Mouse (Mus musculus) urinary bladder, postnatal 25 days (tissue): ENCODE data around the gene Samd4.
"Not testable (repeated sequence)": the region's sequence is repeated elsewhere in the genome, so short reads cannot be mapped to it uniquely, and the experiment has no call there.

Source experiments
- DNase-seq: peaks from one replicate; pipeline ENCODE4 v3.0.0; 2022; ENCODE audit warnings: low spot score

Gene Samd4

DNA sequence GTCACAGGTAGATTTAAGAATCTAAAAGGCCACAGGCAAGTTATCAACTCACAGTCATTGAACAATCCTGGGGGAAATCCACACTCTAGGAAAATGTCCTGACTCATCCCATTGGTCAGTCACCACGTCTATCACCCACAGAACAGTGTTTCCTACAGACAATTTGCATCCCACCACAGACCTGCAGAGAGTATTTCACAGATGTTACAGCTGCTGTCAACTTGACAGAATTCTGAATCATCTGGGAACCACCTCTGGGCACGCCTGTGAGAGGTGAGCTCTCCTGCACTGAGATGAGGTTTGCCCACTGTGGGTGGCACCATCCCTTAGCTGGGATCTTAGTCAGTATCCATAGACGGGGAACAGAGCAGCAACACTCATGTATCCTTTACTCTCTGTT, 224.8 kb downstream of the Samd4 start:
- DNase-seq, result no peak

DNA sequence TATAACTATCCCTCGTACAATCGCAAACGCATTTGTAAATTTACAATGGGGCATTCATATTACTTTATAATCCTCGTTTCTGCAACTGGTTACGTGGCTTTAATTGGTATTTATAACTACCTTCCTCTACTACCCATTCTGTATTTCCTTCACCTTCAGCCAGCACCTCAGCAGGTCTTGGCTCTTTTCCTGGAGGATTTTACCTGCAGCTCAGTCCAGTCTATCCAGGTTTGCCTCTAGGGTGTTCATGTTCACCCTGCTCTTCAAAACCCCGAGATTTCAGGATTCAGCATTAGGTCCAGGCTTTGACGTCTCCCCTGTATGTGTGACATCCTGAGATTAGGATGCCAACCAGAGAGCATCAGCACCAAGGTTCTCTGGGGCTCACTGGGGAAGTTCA, 227.7 kb downstream of the Samd4 start:
- DNase-seq, result not testable (repeated sequence)

DNA sequence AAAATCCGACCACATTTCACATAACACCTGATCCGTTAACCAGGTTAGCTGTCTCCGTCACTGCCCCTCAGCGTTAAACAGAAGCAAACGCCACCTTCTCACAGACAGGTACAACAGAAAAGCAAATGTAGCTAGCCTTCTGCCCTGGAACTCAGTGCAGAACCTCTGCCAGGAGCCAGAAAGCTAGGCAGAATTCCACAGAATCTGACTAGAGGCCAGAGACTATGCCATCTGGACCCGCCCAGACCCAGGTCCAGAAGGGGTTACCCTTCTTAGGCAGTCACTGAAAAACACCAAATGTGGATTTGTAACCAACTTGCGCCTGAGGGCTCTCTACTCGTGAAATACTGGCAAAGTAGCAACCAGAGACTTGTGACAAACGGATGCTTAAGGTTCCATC, 228.7 kb downstream of the Samd4 start:
- DNase-seq, result no peak

DNA sequence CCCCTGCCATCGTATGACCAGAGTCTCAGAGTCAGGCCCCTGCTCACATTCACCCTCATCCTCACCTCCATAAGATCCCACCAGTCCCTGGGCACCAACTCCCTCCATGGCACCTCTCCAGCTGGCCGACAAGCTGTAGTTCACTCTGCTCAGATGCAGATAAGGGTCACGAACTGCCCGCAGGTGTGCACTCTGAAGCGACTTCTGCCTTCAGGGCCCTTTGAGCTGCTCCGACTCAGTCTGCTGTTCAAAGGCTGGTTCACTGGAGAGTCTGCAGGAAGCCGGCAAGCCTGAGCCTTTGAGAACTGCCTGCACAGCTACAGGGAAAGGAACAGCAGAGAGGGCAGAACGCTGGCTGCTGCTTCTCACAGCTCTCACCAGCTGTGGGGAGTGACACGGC, 232.5 kb downstream of the Samd4 start:
- no peak for DNase-seq

DNA sequence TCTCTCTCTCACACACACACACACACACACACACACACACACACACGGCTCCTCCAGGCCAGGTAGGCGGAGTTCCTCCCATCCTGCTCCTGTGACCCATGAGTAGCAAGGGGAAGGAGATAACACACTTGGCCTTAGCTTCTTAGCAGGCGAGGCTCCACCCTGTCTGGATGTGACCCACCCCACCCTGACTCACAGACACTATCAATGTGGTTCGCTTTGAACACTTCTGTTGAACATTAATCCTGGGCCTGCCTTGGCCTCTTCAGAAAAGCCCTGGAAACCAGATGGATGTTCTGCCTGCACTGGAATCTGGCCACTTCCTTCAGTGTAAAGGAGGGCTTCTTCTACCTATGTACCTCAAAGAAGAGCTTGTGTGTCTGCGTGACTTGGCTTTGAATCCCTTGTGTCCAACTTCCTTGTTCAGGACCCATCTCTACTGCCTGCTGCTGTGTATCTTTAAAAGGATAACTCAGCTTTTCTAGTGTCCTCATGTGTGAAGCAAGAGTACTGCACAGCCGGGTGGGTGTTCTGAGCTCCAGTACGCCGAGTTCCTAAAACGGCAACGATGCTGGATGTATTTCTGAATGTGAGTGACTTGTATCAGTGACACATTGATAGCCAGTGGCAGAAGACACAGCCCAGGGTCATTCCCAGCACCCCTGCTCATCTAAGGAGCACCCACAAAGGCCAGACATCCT, 233.6 kb downstream of the Samd4 start:
- no peak for DNase-seq

DNA sequence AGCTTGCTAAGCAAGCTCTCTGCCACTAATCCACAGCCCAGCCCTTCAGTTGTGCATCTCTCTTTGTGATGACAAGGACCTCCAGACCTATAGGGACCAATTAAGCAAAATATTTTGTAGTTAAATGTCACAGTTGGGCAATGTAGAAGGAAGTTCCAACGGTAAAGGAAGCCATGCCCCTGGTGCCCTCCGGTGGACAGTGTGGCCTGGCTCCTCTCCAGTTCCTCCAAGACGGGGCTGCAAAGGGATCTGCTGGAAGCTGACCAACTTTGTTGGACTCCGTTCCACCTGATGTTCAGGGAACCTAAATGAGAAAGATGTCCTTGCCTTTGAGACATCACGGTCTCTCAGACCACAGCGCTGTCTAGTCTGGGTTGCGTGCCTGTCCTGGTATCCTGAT, 234.9 kb downstream of the Samd4 start:
- DNase-seq, result no peak

DNA sequence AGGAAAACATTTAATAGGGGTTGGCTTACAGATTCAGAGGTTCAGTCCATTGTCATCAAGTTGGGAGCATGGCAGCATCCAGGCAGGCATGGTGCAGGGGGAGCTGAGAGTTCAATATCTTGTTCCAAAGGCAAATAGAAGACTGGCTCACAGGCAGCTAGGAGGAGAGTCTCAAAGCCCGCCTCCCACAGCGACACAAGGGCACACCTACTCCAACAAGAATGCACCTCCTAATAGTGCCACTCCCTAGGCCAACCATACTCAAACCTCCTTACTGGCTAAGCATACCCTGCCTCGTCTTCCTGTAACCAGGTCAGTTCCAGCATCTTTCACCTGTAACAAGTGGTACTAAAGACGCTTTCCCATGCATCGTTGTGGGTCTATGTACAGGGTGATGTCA, 245.3 kb downstream of the Samd4 start:
- DNase-seq, result no peak

DNA sequence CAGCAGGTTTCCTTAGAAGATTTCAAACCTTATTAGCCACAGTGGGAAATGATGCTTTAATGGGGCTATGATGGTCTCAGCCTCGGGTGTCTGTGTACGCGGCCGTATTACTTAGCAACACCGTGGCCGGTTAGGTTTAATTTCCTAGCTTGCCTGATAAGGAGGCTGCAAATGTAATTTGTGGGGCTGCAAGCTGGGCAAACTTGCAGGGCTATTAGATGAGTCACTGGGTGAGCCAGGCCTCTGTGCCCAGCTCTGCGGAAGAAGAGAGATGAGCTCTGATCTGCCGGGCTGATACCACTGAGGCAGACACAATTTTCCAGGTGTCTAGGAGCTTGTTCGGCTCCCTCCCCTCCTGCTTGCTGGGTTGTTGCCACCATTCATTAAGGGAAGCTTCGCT, 251.3 kb downstream of the Samd4 start:
- DNase-seq, result no peak

DNA sequence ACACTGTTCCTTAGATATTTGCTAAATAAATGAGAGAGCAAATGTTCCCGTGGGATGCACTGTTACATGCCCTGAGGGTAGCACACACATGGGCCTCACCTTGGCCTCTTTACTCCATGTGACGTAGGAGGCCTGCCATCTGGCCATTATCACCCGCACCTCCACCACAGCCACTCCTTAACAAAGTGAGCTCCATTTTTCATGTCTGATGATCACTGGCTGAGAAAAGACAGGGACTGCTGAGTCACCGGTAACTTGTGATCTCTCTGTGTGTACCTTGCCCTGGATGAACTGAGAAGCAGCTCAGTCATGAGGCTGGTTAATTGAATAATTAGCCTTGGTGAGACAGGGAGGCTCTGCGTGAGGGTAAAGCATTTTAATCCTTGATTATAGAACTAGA, 254.0 kb downstream of the Samd4 start:
- DNase-seq, result no peak

DNA sequence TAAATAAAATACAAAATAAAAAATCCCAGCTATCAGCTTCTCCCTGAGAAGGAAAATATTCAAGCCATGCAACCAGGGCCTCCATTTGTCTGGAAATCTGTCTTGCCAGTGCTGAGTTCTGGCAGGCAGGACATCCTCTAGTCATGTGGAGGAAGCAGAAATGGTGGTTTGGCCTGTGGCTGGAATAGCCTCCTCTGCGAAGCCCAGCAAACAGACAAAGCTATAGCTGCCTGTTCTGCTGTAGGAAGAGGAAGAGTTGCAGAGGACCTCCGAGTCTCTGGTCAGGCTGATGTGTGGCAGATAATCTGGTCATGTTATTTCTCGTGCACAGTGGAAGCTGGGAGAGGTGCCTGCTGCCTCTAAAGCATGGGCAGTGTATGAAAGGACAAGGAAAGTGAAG, 256.2 kb downstream of the Samd4 start:
- DNase-seq, result no peak

DNA sequence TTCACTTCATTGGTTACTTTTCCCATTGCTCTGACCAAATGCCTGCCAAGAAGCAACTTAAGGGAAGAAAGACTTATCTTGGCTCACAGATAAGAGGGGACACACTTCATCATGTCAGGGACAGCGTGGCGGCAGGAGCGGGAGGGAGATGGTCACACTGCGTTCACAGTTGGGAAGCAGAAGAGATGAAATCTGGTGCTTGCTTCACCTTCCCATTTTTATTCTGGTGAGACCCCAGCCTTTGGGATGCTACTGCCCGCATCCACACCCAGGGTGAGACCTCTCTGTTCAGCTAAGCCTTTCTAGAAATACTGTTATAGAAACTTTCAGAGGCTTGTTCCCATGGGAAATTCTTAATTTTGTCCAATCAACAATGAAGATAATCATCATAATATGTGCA, 261.7 kb downstream of the Samd4 start:
- DNase-seq, result no peak

DNA sequence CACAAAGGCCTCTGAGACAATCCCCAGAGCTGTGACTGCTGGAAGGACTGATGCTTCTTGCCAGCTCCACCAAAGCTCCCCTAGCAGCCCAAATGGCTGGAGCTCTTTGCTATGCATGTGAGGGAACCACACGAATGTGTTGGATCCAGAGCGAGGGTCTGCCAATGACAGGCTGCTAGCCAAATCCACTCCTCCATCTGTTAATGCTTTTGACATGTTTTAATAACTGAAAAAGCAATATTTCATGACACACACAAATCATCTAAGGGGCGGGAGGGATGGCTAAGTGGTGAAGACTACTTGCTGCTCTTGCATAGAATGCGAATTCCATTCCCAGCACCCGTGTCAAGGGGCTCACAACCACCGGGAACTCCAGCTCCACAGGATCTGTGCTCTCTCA, 268.7 kb downstream of the Samd4 start:
- no peak for DNase-seq

DNA sequence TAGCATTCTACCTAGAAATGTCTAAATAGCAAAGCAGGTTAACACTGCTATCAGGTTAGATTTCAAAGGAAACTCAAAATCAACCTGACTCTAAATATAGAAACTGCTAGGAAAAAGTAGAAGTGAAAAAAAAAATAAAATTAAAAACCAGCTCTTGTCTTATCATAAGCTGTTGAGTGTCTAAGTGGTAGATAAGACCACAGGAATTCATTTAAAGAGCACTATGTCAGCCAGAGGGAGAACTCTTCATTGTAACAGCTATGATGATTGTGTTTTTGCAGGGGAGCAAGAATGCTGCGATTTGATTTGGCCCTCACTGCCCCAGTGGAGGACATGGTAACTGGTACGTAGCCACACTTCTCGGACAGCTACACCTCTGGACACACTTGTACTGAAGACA, 271.6 kb downstream of the Samd4 start:
- no peak for DNase-seq
